Mouse (Mus musculus): ENCODE measurements around the gene Kmt2d. TPM values are rescaled to one million over a fixed set of nuclear protein-coding genes. Genes with fewer than 3 reads are reported as not detected.
A peak's percentile ranks its signal among the peaks of the same experiment; 100 is the strongest.

Kmt2d gene
- polyA plus RNA-seq, 1 experiment from 2014 or later, result 11.2 TPM

- Histone ChIP-seq H3K27me3 (ENCODE audit: insufficient read depth, poor library complexity, severe bottlenecking) (no peaks in the 10 kb centered on the region), H3K9me3 (no peaks in the 10 kb centered on the region), H3K4me1 (replicated peaks) (peaks cover 25% of the 10 kb centered on the region), H3K36me3 (peaks cover 8% of the 10 kb centered on the region), H3K4me3 (peak overlapping the region; percentile 79), H3K27ac (peak overlapping the region; percentile 90)
- DNase-seq (ENCODE audit: low spot score), result peak; percentile 98
- under 1% methylated on average over 48 of the region's 48 CpGs for WGBS
Observed at GRCm38 (mm10) chr15:98880978-98881655, 10.1 kb upstream of the Kmt2d start.

GRCm38 (mm10) chr15:98877331-98877730 is 6.3 kb upstream of the Kmt2d start:
- no peaks in the 10 kb centered on the region for H3K27me3 ChIP-seq (ENCODE audit: insufficient read depth, poor library complexity, severe bottlenecking)
- peaks cover 8% of the 10 kb centered on the region for H3K36me3 ChIP-seq
- no peak overlapping the region for H3K27ac ChIP-seq
- no peak overlapping the region for H3K4me3 ChIP-seq
- 16% methylated on average over 3 of the region's 3 CpGs for WGBS
- H3K9me3 ChIP-seq, result no peaks in the 10 kb centered on the region
- H3K4me1 ChIP-seq (replicated peaks), result peaks cover 35% of the 10 kb centered on the region
- DNase-seq (ENCODE audit: low spot score), result peak; percentile 57

GRCm38 (mm10) chr15:98871916-98872888 is 1.2 kb upstream of the Kmt2d start:
- Histone ChIP-seq H3K4me3 (peak overlapping the region; percentile 99), H3K36me3 (peaks cover 13% of the 10 kb centered on the region), H3K9me3 (no peaks in the 10 kb centered on the region), H3K27ac (peak overlapping the region; percentile 99), H3K4me1 (replicated peaks) (peaks cover 46% of the 10 kb centered on the region), H3K27me3 (ENCODE audit: insufficient read depth, poor library complexity, severe bottlenecking) (no peaks in the 10 kb centered on the region)
- under 1% methylated on average over 51 of the region's 51 CpGs for WGBS
- peak; percentile 94 for DNase-seq (ENCODE audit: low spot score)

GRCm38 (mm10) chr15:98870179-98871069 is 580 bp downstream of the Kmt2d start:
- Histone ChIP-seq H3K27me3 (ENCODE audit: insufficient read depth, poor library complexity, severe bottlenecking) (no peaks in the 10 kb centered on the region), H3K9me3 (no peaks in the 10 kb centered on the region), H3K4me3 (peak overlapping the region; percentile 99), H3K27ac (peak overlapping the region; percentile 99), H3K4me1 (replicated peaks) (peaks cover 48% of the 10 kb centered on the region), H3K36me3 (peaks cover 31% of the 10 kb centered on the region)
- DNase-seq (ENCODE audit: low spot score), result peak; percentile 38
- WGBS, result under 1% methylated on average over 16 of the region's 16 CpGs

GRCm38 (mm10) chr15:98869342-98870178 is 1.4 kb downstream of the Kmt2d start:
- Histone ChIP-seq H3K4me3 (peak overlapping the region; percentile 99), H3K27me3 (ENCODE audit: insufficient read depth, poor library complexity, severe bottlenecking) (no peaks in the 10 kb centered on the region), H3K4me1 (replicated peaks) (peaks cover 48% of the 10 kb centered on the region), H3K27ac (peak overlapping the region; percentile 99), H3K9me3 (no peaks in the 10 kb centered on the region), H3K36me3 (peaks cover 40% of the 10 kb centered on the region)
- WGBS, result 13% methylated on average over 8 of the region's 8 CpGs
- DNase-seq (ENCODE audit: low spot score), result no peak

- peaks cover 50% of the 10 kb centered on the region for H3K36me3 ChIP-seq
- no peaks in the 10 kb centered on the region for H3K9me3 ChIP-seq
- peaks cover 48% of the 10 kb centered on the region for H3K4me1 ChIP-seq (replicated peaks)
- WGBS, result 46% methylated on average over 11 of the region's 11 CpGs
- peak overlapping the region; percentile 35; the same call in 1 of the 2 replicates for H3K27ac ChIP-seq
- H3K27me3 ChIP-seq (ENCODE audit: insufficient read depth, poor library complexity, severe bottlenecking), result no peaks in the 10 kb centered on the region
- peak overlapping the region; percentile 99 for H3K4me3 ChIP-seq
- no peak for DNase-seq (ENCODE audit: low spot score)
Observed at GRCm38 (mm10) chr15:98868346-98869063, 2.5 kb downstream of the Kmt2d start.

GRCm38 (mm10) chr15:98867321-98867720 is 3.7 kb downstream of the Kmt2d start:
- Histone ChIP-seq H3K9me3 (no peaks in the 10 kb centered on the region), H3K4me3 (peak overlapping the region; percentile 99; the same call in 1 of the 2 replicates), H3K4me1 (replicated peaks) (peaks cover 38% of the 10 kb centered on the region), H3K27me3 (ENCODE audit: insufficient read depth, poor library complexity, severe bottlenecking) (no peaks in the 10 kb centered on the region), H3K36me3 (peaks cover 62% of the 10 kb centered on the region), H3K27ac (no peak overlapping the region)
- 80% methylated on average over 6 of the region's 6 CpGs for WGBS
- DNase-seq (ENCODE audit: low spot score), result no peak

- Histone ChIP-seq H3K27me3 (ENCODE audit: insufficient read depth, poor library complexity, severe bottlenecking) (no peaks in the 10 kb centered on the region), H3K36me3 (peaks cover 70% of the 10 kb centered on the region), H3K4me3 (0 out of 2 replicates have a peak overlapping the region, but pooled peaks have one; percentile 99), H3K4me1 (replicated peaks) (peaks cover 42% of the 10 kb centered on the region), H3K27ac (no peak overlapping the region), H3K9me3 (no peaks in the 10 kb centered on the region)
- WGBS, result 90% methylated on average over 5 of the region's 5 CpGs
- DNase-seq (ENCODE audit: low spot score), result no peak
Observed at GRCm38 (mm10) chr15:98866501-98866900, 4.5 kb downstream of the Kmt2d start.

- Histone ChIP-seq H3K9me3 (no peaks in the 10 kb centered on the region), H3K36me3 (peaks cover 78% of the 10 kb centered on the region), H3K4me3 (no peak overlapping the region), H3K27ac (no peak overlapping the region), H3K27me3 (ENCODE audit: insufficient read depth, poor library complexity, severe bottlenecking) (no peaks in the 10 kb centered on the region), H3K4me1 (replicated peaks) (peaks cover 42% of the 10 kb centered on the region)
- WGBS, result 97% methylated on average over 8 of the region's 8 CpGs
- DNase-seq (ENCODE audit: low spot score), result no peak
Observed at GRCm38 (mm10) chr15:98865771-98866170, 5.2 kb downstream of the Kmt2d start.

- no peaks in the 10 kb centered on the region for H3K27me3 ChIP-seq (ENCODE audit: insufficient read depth, poor library complexity, severe bottlenecking)
- 94% methylated on average over 6 of the region's 6 CpGs for WGBS
- peaks cover 86% of the 10 kb centered on the region for H3K36me3 ChIP-seq
- no peak overlapping the region for H3K27ac ChIP-seq
- H3K9me3 ChIP-seq, result no peaks in the 10 kb centered on the region
- no peak overlapping the region for H3K4me3 ChIP-seq
- DNase-seq (ENCODE audit: low spot score), result no peak
- peaks cover 34% of the 10 kb centered on the region for H3K4me1 ChIP-seq (replicated peaks)
Observed at GRCm38 (mm10) chr15:98864951-98865350, 6.1 kb downstream of the Kmt2d start.

- DNase-seq (ENCODE audit: low spot score), result no peak
- Histone ChIP-seq H3K27me3 (ENCODE audit: insufficient read depth, poor library complexity, severe bottlenecking) (no peaks in the 10 kb centered on the region), H3K36me3 (peaks cover 93% of the 10 kb centered on the region), H3K4me3 (no peak overlapping the region), H3K9me3 (no peaks in the 10 kb centered on the region), H3K27ac (no peak overlapping the region), H3K4me1 (replicated peaks) (peaks cover 20% of the 10 kb centered on the region)
- WGBS, result 93% methylated on average over 12 of the region's 12 CpGs
Observed at GRCm38 (mm10) chr15:98863451-98863958, 7.5 kb downstream of the Kmt2d start.

All from hindbrain, embryonic 10.5 days (tissue).